Mouse (Mus musculus): ENCODE data around the gene Dppa2. TPM values are rescaled to one million over a fixed set of nuclear protein-coding genes. Genes with fewer than 3 reads are reported as not detected.

Dppa2 gene
- polyA plus RNA-seq, 1 experiment from 2014 or later, result not detected

DNA sequence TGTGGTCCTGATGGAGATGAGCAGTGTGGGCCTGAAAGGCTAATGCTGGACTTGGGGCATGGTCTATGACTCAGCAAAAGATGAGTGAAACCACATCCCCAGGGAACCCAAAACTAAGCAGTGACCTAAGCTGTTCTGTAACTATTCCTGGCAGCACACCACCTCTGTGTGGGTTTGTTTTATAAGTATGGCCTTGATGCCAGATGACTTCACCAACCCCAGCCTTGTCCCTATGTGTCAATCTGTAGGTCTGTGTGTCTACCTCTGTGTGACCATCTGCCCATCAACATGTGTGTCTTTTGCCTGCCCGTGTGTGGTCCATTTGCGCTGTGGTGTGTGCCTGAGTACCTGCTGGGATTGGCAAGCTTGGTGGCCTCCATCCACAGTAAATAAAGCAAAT is 64.4 kb downstream of the Dppa2 start:
- ATAC-seq (ENCODE audit: low read depth), result no peak
- H3K36me3 ChIP-seq (ENCODE audit: control insufficient read depth, insufficient read depth, low read length), result no peaks in the 10 kb centered on the region
- H3K4me2 ChIP-seq (ENCODE audit: low read depth, low read length), result no peak overlapping the region
- no peak overlapping the region for H3K4me3 ChIP-seq (ENCODE audit: low read depth, low read length)
- H3K9me3 ChIP-seq (ENCODE audit: control insufficient read depth, low read length), result no peaks in the 10 kb centered on the region
- no peak overlapping the region for H3K9ac ChIP-seq (replicated peaks; ENCODE audit: low read depth, low read length)
- H3K4me1 ChIP-seq (ENCODE audit: control insufficient read depth, insufficient read depth, low read length), result no peaks in the 10 kb centered on the region
- no peaks in the 10 kb centered on the region for H3K27me3 ChIP-seq (ENCODE audit: control insufficient read depth, insufficient read depth, low read length)
- 98% methylated on average over 2 of the region's 2 CpGs for WGBS
- H3K27ac ChIP-seq (ENCODE audit: low read depth, low read length), result no peak overlapping the region

Other genes with a start within 250 kb of the Dppa2 start
- gene Dppa4, start 20.2 kb upstream of the Dppa2 start, polyA plus RNA-seq (2014; fragmentation: Nextera tagmentation; extraction: Ambion mirVana), result not detected in 2 replicates
- gene Gm5485, start 108.5 kb downstream of the Dppa2 start, polyA plus RNA-seq (2014; fragmentation: Nextera tagmentation; extraction: Ambion mirVana), result not detected in 2 replicates
- 0.15 and 0.28 TPM in 2 replicates for gene Morc1, start 127.3 kb downstream of the Dppa2 start, polyA plus RNA-seq (2014; fragmentation: Nextera tagmentation; extraction: Ambion mirVana)

All from neural tube, embryonic 14.5 days (tissue).